Mouse (Mus musculus): Measurements from ENCODE around the gene Slx1b. TPM values are rescaled to one million over a fixed set of nuclear protein-coding genes. Genes with fewer than 3 reads are reported as not detected.
A peak's percentile ranks its signal among the peaks of the same experiment; 100 is the strongest.
"Not testable (repeated sequence)": the region's sequence is repeated elsewhere in the genome, so short reads cannot be mapped to it uniquely, and the experiment has no call there.

Gene Slx1b
- polyA plus RNA-seq, 1 experiment from 2014 or later = 4.8 TPM

DNA sequence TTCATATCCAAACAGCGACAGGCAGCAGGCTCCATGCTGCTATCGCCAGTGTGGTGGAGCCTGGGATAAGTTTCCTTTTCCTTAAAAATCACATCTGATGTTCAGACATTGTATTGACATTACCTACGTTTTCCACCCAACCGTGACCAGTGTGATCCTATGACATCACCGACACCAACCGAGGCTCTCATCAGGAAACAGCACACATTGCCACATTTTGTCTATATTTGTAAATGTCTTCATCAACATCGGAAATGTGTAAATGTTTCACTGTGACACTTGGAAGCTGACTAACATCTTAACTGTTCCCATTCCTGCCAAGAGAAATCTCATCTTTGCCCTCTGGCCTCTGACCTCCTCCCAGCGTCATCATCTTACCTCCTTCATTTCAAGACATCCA is 40.5 kb upstream of the Slx1b start:
- ATAC-seq = no peak
- no peaks in the 10 kb centered on the region for H3K4me1 ChIP-seq (replicated peaks; ENCODE audit: control insufficient read depth, insufficient read depth, low read length)
- WGBS = 75% methylated on average over 8 of the region's 8 CpGs

DNA sequence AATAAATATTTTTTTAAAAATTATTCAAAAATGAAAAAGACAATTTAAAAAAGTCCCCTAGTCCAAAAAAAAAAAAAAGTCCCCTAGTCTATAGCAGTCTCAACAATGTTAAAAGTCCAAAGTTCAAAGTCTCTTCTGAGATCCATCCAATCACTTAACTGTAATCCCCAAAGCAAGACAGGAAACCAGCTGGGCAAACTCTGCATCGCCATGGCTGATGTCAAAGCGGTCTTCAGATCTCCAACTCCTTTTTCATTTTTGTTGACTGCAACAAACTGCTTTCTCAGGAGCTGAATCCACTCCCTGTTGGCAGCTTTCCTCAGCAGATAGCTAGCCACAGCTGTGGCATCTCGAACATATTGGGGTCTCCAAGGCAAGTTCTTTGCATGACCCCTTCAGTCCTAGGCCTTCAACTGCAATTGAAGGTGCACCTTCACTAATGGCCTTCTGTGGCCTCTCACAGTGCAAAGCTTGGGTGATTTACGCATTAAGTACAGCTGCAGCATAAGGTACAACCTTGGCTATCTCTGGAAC is 34.7 kb upstream of the Slx1b start:
- not testable (repeated sequence) for H3K4me1 ChIP-seq (replicated peaks; ENCODE audit: control insufficient read depth, insufficient read depth, low read length); H3K4me2 ChIP-seq (replicated peaks; ENCODE audit: low read depth); H3K27ac ChIP-seq (ENCODE audit: low read depth, low read length); H3K4me3 ChIP-seq (ENCODE audit: low read depth, low read length); H3K27me3 ChIP-seq (replicated peaks; ENCODE audit: control insufficient read depth, insufficient read depth, low read length); H3K36me3 ChIP-seq (ENCODE audit: control insufficient read depth, insufficient read depth); ATAC-seq; H3K9me3 ChIP-seq (ENCODE audit: control insufficient read depth); H3K9ac ChIP-seq (ENCODE audit: low read depth, low read length)
- WGBS = 58% methylated on average over 4 of the region's 4 CpGs

More for the DNA sequence above, 40.5 kb upstream of the Slx1b start:
- H3K27me3 ChIP-seq (replicated peaks; ENCODE audit: control insufficient read depth, insufficient read depth, low read length) = no peaks in the 10 kb centered on the region
- H3K9me3 ChIP-seq (ENCODE audit: control insufficient read depth) = no peaks in the 10 kb centered on the region
- H3K36me3 ChIP-seq (ENCODE audit: control insufficient read depth, insufficient read depth) = no peaks in the 10 kb centered on the region
- H3K4me3 ChIP-seq (ENCODE audit: low read depth, low read length) = no peak overlapping the region
- no peak overlapping the region for H3K4me2 ChIP-seq (replicated peaks; ENCODE audit: low read depth)
- no peak for TF ChIP-seq CTCF (IDR thresholded peaks at IDR 0.05; ENCODE audit: low read depth)
- no peak overlapping the region for H3K27ac ChIP-seq (ENCODE audit: low read depth, low read length)
- no peak overlapping the region for H3K9ac ChIP-seq (ENCODE audit: low read depth, low read length)

DNA sequence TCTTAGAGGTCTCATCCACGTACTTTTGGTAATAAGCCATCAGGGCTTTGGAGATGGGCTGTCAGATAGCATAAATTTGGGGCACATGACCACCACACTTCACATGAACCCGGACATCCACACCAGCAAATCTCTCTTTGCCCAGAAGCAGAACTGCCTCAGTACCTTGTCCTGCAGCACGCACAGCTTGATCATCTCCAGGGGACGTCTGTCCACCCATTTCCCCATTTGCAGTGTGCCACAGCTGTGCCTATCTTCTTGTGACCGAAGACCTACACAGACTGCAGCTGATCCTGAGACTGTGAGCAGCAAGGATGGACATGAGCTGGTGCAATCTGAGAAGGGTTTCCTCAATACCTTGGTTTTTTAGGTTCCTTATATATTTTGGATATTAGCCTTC is 30.1 kb upstream of the Slx1b start:
- Histone ChIP-seq H3K36me3 (ENCODE audit: control insufficient read depth, insufficient read depth) (no peaks in the 10 kb centered on the region), H3K9ac (ENCODE audit: low read depth, low read length) (no peak overlapping the region), H3K9me3 (ENCODE audit: control insufficient read depth) (no peaks in the 10 kb centered on the region), H3K27ac (ENCODE audit: low read depth, low read length) (no peak overlapping the region), H3K4me3 (ENCODE audit: low read depth, low read length) (no peak overlapping the region), H3K4me2 (replicated peaks; ENCODE audit: low read depth) (no peak overlapping the region), H3K27me3 (replicated peaks; ENCODE audit: control insufficient read depth, insufficient read depth, low read length) (no peaks in the 10 kb centered on the region), H3K4me1 (replicated peaks; ENCODE audit: control insufficient read depth, insufficient read depth, low read length) (no peaks in the 10 kb centered on the region)
- no peak for ATAC-seq
- 76% methylated on average over 5 of the region's 5 CpGs for WGBS
- TF ChIP-seq CTCF (IDR thresholded peaks at IDR 0.05; ENCODE audit: low read depth) = no peak

DNA sequence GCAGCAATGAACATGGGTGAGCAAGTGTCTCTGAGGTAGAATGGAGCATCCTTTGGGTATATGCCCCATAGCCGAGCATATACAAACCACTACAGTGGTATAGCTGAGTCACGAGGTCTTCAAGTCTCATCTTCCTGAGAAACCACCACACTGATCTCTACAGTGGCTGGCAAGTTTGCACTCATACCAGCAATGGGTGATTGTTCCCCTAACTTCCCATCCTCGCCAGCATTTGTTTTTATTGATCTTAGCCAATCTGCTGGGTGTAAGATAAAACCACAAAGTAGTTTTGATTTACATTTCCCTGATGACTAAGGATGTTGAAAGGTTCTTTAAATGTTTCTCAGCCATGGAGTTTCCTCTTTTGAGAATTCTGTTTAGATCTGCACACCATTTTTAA is 29.5 kb upstream of the Slx1b start:
- Histone ChIP-seq H3K4me2 (replicated peaks; ENCODE audit: low read depth) (no peak overlapping the region), H3K9me3 (ENCODE audit: control insufficient read depth) (no peaks in the 10 kb centered on the region), H3K4me1 (replicated peaks; ENCODE audit: control insufficient read depth, insufficient read depth, low read length) (no peaks in the 10 kb centered on the region), H3K27me3 (replicated peaks; ENCODE audit: control insufficient read depth, insufficient read depth, low read length) (no peaks in the 10 kb centered on the region), H3K27ac (ENCODE audit: low read depth, low read length) (no peak overlapping the region), H3K9ac (ENCODE audit: low read depth, low read length) (no peak overlapping the region), H3K4me3 (ENCODE audit: low read depth, low read length) (no peak overlapping the region), H3K36me3 (ENCODE audit: control insufficient read depth, insufficient read depth) (no peaks in the 10 kb centered on the region)
- TF ChIP-seq CTCF (IDR thresholded peaks at IDR 0.05; ENCODE audit: low read depth) = no peak
- 61% methylated on average over 3 of the region's 3 CpGs for WGBS
- no peak for ATAC-seq

DNA sequence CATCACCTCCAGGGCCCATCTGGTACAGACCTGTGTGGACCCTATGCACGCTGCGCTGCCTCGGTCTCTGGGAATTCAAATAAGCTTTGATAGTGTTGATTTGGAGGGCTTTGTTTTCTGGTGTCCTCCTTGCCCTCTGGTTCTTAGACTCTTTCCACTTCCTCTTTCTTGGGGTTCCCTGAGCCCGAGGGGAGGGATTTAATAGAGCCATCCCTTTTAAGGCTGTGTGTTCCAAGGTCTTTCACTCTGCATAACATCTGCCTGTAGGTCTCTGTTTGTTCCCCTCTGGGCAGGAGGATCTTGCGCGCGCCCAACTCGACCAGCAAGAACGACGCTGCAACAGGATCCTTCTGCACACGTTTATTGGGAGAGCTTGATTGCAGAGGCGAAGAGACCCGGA is 26.1 kb upstream of the Slx1b start:
- H3K36me3 ChIP-seq (ENCODE audit: control insufficient read depth, insufficient read depth) = no peaks in the 10 kb centered on the region
- no peak overlapping the region for H3K4me3 ChIP-seq (ENCODE audit: low read depth, low read length)
- WGBS = 90% methylated on average over 13 of the region's 13 CpGs
- H3K4me2 ChIP-seq (replicated peaks; ENCODE audit: low read depth) = no peak overlapping the region
- no peaks in the 10 kb centered on the region for H3K4me1 ChIP-seq (replicated peaks; ENCODE audit: control insufficient read depth, insufficient read depth, low read length)
- no peaks in the 10 kb centered on the region for H3K27me3 ChIP-seq (replicated peaks; ENCODE audit: control insufficient read depth, insufficient read depth, low read length)
- H3K9me3 ChIP-seq (ENCODE audit: control insufficient read depth) = no peaks in the 10 kb centered on the region
- TF ChIP-seq CTCF (IDR thresholded peaks at IDR 0.05; ENCODE audit: low read depth) = no peak
- ATAC-seq = no peak
- H3K9ac ChIP-seq (ENCODE audit: low read depth, low read length) = no peak overlapping the region
- H3K27ac ChIP-seq (ENCODE audit: low read depth, low read length) = no peak overlapping the region

DNA sequence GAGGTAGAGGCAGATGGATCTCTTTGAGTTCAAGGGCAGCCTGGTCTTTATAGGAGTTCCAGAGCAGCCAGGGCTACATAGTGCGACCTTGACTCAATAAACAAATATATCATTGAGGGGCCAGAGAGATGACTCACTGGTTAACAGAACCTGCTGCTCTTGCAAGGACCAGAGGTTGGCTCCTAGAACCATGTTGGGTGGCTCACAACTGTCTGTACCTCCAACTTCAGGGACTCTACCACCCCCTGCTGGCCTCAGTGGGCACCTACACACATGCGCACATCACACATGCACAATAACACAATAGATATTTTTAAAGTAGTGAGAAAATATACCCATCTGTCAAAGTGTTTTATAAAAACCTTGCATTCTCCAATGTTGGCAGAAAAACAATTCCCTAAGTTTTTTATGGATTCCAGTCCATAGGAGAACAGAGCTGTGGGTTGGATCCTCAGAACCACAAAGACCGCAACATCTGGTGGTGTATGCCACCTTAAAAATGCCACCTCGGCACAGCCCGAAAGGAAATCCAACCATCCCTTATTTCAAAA is 23.3 kb upstream of the Slx1b start:
- no peak overlapping the region for H3K4me2 ChIP-seq (replicated peaks; ENCODE audit: low read depth)
- 94% methylated on average over 5 of the region's 5 CpGs for WGBS
- no peak for ATAC-seq

DNA sequence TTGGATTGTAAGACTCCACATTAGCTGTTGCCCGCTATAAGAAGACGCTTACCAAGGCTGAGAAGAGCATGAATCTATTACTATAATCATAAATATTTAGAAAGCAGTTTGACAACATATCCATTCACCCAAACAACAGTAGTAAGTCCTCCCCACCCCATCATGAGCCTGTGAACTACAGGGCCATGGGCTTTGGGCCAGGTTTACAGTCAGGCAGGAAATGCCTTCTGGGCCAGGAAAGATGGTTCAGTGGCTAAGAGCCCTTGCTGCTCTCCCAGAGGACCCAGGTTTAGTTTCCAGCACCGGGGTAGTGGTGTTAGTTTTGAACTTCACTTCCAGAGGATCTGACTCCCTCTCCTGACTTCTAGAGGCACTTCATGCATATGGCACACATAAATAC is 22.0 kb upstream of the Slx1b start:
- Histone ChIP-seq H3K4me2 (replicated peaks; ENCODE audit: low read depth) (no peak overlapping the region), H3K36me3 (ENCODE audit: control insufficient read depth, insufficient read depth) (no peaks in the 10 kb centered on the region), H3K27ac (ENCODE audit: low read depth, low read length) (no peak overlapping the region; the same call in 1 of the 2 replicates), H3K9me3 (ENCODE audit: control insufficient read depth) (no peaks in the 10 kb centered on the region), H3K4me3 (ENCODE audit: low read depth, low read length) (no peak overlapping the region), H3K4me1 (replicated peaks; ENCODE audit: control insufficient read depth, insufficient read depth, low read length) (no peaks in the 10 kb centered on the region), H3K9ac (ENCODE audit: low read depth, low read length) (no peak overlapping the region), H3K27me3 (replicated peaks; ENCODE audit: control insufficient read depth, insufficient read depth, low read length) (no peaks in the 10 kb centered on the region)
- no peak for ATAC-seq
- no peak for TF ChIP-seq CTCF (IDR thresholded peaks at IDR 0.05; ENCODE audit: low read depth)
- 63% methylated on average over 3 of the region's 3 CpGs for WGBS

More for the DNA sequence above, 23.3 kb upstream of the Slx1b start:
- 0 out of 2 replicates have a peak, but pooled peaks have one; percentile 35 for TF ChIP-seq CTCF (IDR thresholded peaks at IDR 0.05; ENCODE audit: low read depth)
- no peaks in the 10 kb centered on the region for H3K4me1 ChIP-seq (replicated peaks; ENCODE audit: control insufficient read depth, insufficient read depth, low read length)
- no peaks in the 10 kb centered on the region for H3K36me3 ChIP-seq (ENCODE audit: control insufficient read depth, insufficient read depth)
- no peaks in the 10 kb centered on the region for H3K9me3 ChIP-seq (ENCODE audit: control insufficient read depth)
- no peak overlapping the region for H3K4me3 ChIP-seq (ENCODE audit: low read depth, low read length)
- no peak overlapping the region for H3K27ac ChIP-seq (ENCODE audit: low read depth, low read length)
- H3K27me3 ChIP-seq (replicated peaks; ENCODE audit: control insufficient read depth, insufficient read depth, low read length) = no peaks in the 10 kb centered on the region
- H3K9ac ChIP-seq (ENCODE audit: low read depth, low read length) = no peak overlapping the region
